Mouse (Mus musculus) midbrain, embryonic 15.5 days (tissue): Measurements from ENCODE around the gene Olfr275. TPM values are rescaled to one million over a fixed set of nuclear protein-coding genes. Genes with fewer than 3 reads are reported as not detected.
"Not testable (repeated sequence)": the region's sequence is repeated elsewhere in the genome, so short reads cannot be mapped to it uniquely, and the experiment has no call there.

Source experiments
- ATAC-seq: fragments of 200-750 bp; cut with Nextera tagmentation; replicated peaks from 2 replicates; pipeline ENCODE4 v1.8.0; 2017; ENCODE audit warnings: moderate TSS enrichment
- H3K27ac ChIP-seq: fragments of 300-500 bp; sonication (generic); 2 replicates; pipeline ENCODE4 v1.5.1; 2015; ENCODE audit warnings: mild to moderate bottlenecking, inconsistent platforms
- H3K27me3 ChIP-seq: fragments of 300-500 bp; sonication (generic); replicated peaks from 2 replicates; pipeline ENCODE4 v1.6.1; 2015; ENCODE audit warnings: inconsistent platforms
- H3K36me3 ChIP-seq: fragments of 300-500 bp; sonication (generic); replicated peaks from 2 replicates; pipeline ENCODE4 v1.6.1; 2015; ENCODE audit warnings: inconsistent platforms
- H3K4me1 ChIP-seq: fragments of 300-500 bp; sonication (generic); 2 replicates; pipeline ENCODE4 v1.6.1; 2015; ENCODE audit warnings: inconsistent platforms
- H3K4me2 ChIP-seq: fragments of 300-500 bp; sonication (generic); 2 replicates; pipeline ENCODE4 v1.6.1; 2015; ENCODE audit warnings: inconsistent platforms, mild to moderate bottlenecking, moderate library complexity
- H3K4me3 ChIP-seq: fragments of 300-500 bp; sonication (generic); 2 replicates; pipeline ENCODE4 v1.5.1; 2015; ENCODE audit warnings: mild to moderate bottlenecking, inconsistent platforms
- H3K9ac ChIP-seq: fragments of 300-500 bp; sonication (generic); 2 replicates; pipeline ENCODE4 v1.6.1; 2015; ENCODE audit warnings: mild to moderate bottlenecking, inconsistent platforms
- H3K9me3 ChIP-seq: fragments of 300-500 bp; sonication (generic); 2 replicates; pipeline ENCODE4 v1.6.1; 2016; ENCODE audit warnings: inconsistent platforms
- WGBS: fragments of 180-500 bp; shearing (Covaris S2); methylation state at CpG from one replicate; pipeline ENCODE4 v1.1.7; 2015; ENCODE audit warnings: mixed read lengths; 5-methylcytosine and 5-hydroxymethylcytosine counted together
- polyA plus RNA-seq: library from polyadenylated mRNA; unstranded; fragments of >200 nt; fragmentation: Nextera tagmentation; extraction: Ambion mirVana; gene quantifications from 2 replicates; pipeline ENCODE4 v1.2.1, GENCODE M21; 2015

Olfr275 gene
- not detected in 2 replicates for polyA plus RNA-seq

DNA sequence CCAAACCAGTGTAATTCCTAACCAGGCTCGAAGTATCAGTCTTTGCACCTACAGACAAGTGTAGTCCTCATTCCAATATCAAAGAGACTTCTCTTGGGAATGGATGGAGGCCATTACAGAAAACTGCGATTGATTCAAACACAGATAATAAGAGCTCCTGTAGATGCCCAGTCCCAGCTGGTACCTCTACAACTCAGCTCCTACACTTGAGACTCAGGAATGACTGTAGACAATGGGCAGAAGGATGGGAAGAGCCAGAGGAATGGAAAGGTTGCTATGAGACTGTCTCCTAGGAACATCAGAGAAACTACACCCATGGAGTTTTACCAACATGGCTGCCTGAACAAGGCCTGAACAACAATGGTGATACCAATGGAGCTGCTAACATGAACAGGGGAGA lies at the start of gene Olfr275:
TSS of gene Olfr275 (plus strand) at position 301 of the 400 bp plus-strand sequence.
- H3K4me3 ChIP-seq: no peak within 1 kb of the TSS
- no peak within 1 kb of the TSS for H3K27ac ChIP-seq
- no peak for ATAC-seq
- H3K4me2 ChIP-seq: no peak within 1 kb of the TSS
- H3K9me3 ChIP-seq: no peaks in the 10 kb centered on the region
- 85% methylated on average over 2 of the region's 2 CpGs for WGBS
- H3K27me3 ChIP-seq: no peaks in the 10 kb centered on the region
- no peaks in the 10 kb centered on the region for H3K36me3 ChIP-seq
- no peaks in the 10 kb centered on the region for H3K4me1 ChIP-seq
- H3K9ac ChIP-seq: no peak within 1 kb of the TSS

- WGBS: 94% methylated on average over 6 of the region's 6 CpGs
- no peaks in the 10 kb centered on the region for H3K27me3 ChIP-seq
- H3K36me3 ChIP-seq: no peaks in the 10 kb centered on the region
- H3K27ac ChIP-seq: no peak overlapping the region
- ATAC-seq: no peak
- H3K4me2 ChIP-seq: no peak overlapping the region
- H3K4me3 ChIP-seq: no peak overlapping the region
- H3K9me3 ChIP-seq: no peaks in the 10 kb centered on the region
- H3K4me1 ChIP-seq: no peaks in the 10 kb centered on the region
- H3K9ac ChIP-seq: no peak overlapping the region
These were observed 48.8 kb upstream of the Olfr275 start for GRCm38 (mm10) chr4:52765612-52766011.

DNA sequence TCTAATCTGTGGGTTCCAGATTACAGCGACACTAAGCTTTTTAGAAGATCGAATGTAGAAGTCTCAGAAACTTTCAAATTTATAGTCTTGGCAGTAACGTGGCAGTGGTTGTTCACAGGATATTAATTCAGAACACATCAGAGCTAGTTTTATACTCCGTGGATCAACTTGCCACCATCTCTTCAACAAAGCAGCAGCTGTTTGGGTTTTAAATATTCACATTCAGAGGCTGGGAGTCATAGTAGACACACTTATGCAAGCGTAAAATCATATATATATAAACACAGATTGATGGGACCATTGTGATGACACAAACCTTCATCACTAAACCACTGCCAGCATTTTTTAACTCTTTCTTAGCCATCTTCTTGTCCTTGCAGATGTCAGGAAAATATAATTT lies 42.2 kb upstream of the Olfr275 start:
- H3K27me3 ChIP-seq: no peaks in the 10 kb centered on the region
- H3K27ac ChIP-seq: no peak overlapping the region
- no peak overlapping the region for H3K4me2 ChIP-seq
- H3K4me3 ChIP-seq: no peak overlapping the region
- no peaks in the 10 kb centered on the region for H3K4me1 ChIP-seq
- no peak overlapping the region for H3K9ac ChIP-seq
- no peaks in the 10 kb centered on the region for H3K9me3 ChIP-seq
- no peaks in the 10 kb centered on the region for H3K36me3 ChIP-seq
- ATAC-seq: no peak
- WGBS: 77% methylated on average over 5 of the region's 5 CpGs

DNA sequence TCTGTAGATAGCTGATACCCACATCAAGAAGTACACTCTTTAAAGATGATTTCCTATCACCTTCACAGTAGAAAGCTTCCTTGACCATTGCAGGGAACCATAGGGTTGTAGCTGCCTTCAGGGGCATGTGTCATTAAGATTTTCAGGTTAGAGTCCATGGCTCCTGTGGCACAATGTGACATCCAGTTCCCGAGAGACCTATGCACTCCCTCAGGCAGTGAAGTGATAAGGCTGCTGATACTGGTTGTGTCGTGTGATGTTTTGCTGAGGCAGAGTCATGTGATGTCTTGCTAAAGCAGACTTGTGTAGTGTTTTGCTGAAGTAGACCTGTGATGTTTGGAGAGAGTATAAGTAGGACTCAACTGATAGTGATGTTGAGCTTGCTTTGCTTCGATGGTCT lies 14.4 kb upstream of the Olfr275 start:
- Histone ChIP-seq H3K9me3 (no peaks in the 10 kb centered on the region), H3K27ac (no peak overlapping the region), H3K9ac (no peak overlapping the region), H3K27me3 (no peaks in the 10 kb centered on the region), H3K4me1 (no peaks in the 10 kb centered on the region), H3K4me2 (no peak overlapping the region), H3K4me3 (no peak overlapping the region), H3K36me3 (no peaks in the 10 kb centered on the region)
- WGBS: 82% methylated on average over 3 of the region's 3 CpGs
- ATAC-seq: no peak

DNA sequence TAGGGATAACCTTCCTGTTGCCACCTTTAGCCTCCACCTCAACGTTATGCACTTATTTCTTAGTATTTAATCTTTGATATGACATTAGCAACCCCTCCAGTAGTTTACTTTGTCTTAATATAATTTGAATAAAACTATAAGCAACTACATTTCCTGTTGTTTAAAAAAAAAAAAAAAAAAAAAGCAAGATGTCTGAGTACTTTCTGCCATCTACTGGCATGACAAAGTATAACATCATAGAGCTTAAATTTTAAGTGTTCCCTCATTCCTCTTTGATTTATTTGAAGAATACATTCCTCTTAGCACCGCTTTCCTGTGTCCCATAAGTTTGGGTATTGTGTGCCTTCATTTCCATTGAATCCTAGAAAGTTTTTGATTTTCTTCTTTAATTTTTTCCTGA lies 2.5 kb upstream of the Olfr275 start:
- no peak for ATAC-seq
- WGBS: 45% methylated on average over 2 of the region's 2 CpGs
- Histone ChIP-seq H3K36me3 (no peaks in the 10 kb centered on the region), H3K4me1 (no peaks in the 10 kb centered on the region), H3K27ac (no peak overlapping the region), H3K9me3 (no peaks in the 10 kb centered on the region), H3K4me2 (no peak overlapping the region), H3K9ac (no peak overlapping the region), H3K4me3 (no peak overlapping the region), H3K27me3 (no peaks in the 10 kb centered on the region)

- H3K4me3 ChIP-seq: no peak overlapping the region
- H3K36me3 ChIP-seq: no peaks in the 10 kb centered on the region
- ATAC-seq: no peak
- no peaks in the 10 kb centered on the region for H3K9me3 ChIP-seq
- H3K27ac ChIP-seq: no peak overlapping the region
- WGBS: 96% methylated on average over 11 of the region's 11 CpGs
- H3K4me2 ChIP-seq: no peak overlapping the region
- H3K4me1 ChIP-seq: no peaks in the 10 kb centered on the region
- H3K9ac ChIP-seq: no peak overlapping the region
- H3K27me3 ChIP-seq: no peaks in the 10 kb centered on the region
These were observed 7.0 kb downstream of the Olfr275 start for GRCm38 (mm10) chr4:52821375-52821774.

DNA sequence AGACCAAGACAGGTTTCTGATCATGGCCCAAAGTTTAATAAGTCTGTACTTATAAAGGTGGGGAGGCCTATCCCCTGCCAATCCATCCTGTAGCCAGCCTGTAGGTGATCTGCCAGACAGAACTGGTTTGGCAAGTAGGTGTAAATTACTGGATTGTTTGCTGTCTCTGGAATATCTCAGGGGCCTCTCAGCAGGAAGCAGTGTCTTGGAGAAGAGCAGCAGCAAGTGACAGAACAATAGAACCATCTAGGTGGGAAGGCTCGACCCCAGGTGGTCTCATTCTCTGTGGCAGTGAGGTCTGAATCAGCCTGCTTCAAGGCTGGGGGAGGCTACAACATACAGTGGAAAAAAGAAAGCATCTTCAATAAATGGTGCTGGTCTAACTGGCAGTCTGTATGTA lies 31.0 kb downstream of the Olfr275 start:
- H3K36me3 ChIP-seq, H3K9ac ChIP-seq, H3K27ac ChIP-seq, H3K27me3 ChIP-seq, H3K4me2 ChIP-seq, ATAC-seq, H3K9me3 ChIP-seq, H3K4me3 ChIP-seq, H3K4me1 ChIP-seq: not testable (repeated sequence)
- WGBS: 38% methylated on average over 1 of the region's 1 CpGs

DNA sequence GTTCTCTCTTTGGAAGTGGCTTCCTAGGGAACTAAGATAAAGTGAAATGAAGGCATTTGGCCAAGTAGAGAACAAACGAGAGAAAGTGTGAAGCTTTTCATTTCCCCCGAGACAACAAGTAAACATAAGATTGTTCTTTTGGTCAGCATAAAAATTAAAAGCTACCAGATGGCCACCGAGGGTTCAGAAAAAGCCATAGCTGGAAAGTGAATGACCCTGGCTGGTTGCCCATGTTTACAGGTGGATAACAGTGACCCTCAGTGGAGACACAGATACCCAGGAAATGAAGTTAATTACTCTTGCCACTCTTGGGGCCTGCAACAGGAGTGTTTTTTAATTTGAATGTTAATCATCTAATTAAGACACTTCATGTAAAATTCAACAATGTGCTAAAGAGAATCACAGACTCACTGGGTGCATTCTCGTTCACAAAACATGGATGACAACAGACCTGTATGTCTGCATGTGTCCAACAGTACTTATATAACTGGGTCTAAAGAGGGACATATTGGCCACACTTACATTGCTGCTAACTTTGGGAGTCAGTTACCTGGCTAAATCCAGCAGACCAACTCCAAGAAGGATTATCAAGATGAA lies 34.7 kb downstream of the Olfr275 start:
- no peak overlapping the region for H3K9ac ChIP-seq
- H3K9me3 ChIP-seq: no peaks in the 10 kb centered on the region
- no peaks in the 10 kb centered on the region for H3K4me1 ChIP-seq
- no peaks in the 10 kb centered on the region for H3K36me3 ChIP-seq
- 52% methylated on average over 4 of the region's 4 CpGs for WGBS
- H3K27me3 ChIP-seq: no peaks in the 10 kb centered on the region
- ATAC-seq: 0 out of 2 replicates have a peak, but pooled peaks have one; percentile 50
- no peak overlapping the region for H3K27ac ChIP-seq
- no peak overlapping the region for H3K4me2 ChIP-seq
- no peak overlapping the region for H3K4me3 ChIP-seq

- H3K27me3 ChIP-seq: no peaks in the 10 kb centered on the region
- H3K36me3 ChIP-seq: no peaks in the 10 kb centered on the region
- H3K4me1 ChIP-seq: no peaks in the 10 kb centered on the region
- WGBS: 91% methylated on average over 5 of the region's 5 CpGs
- H3K4me2 ChIP-seq: no peak overlapping the region
- no peak overlapping the region for H3K4me3 ChIP-seq
- H3K27ac ChIP-seq: no peak overlapping the region
- no peak for ATAC-seq
- H3K9ac ChIP-seq: no peak overlapping the region
- no peaks in the 10 kb centered on the region for H3K9me3 ChIP-seq
These were observed 35.3 kb downstream of the Olfr275 start for GRCm38 (mm10) chr4:52849672-52850071.

DNA sequence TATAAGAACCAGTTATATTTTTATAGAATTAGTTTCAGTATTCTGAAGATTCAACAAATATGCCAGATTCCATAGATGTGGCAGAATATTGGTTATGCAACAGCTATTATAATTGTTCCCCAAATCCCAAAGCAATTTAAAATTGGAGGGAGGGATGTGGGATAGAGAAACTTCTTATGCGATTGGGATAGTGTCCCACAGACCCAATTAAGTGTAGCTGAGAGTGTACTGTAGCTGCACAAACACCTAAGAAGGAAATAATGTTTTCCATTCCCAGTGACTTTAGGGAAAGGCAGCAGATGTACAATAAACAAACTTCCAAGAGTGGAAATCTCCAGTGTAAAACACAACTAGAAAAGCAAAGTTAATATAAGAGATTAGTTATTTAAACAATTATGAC lies 44.7 kb downstream of the Olfr275 start, which contains the start of gene Olfr273:
TSS of gene Olfr273 (minus strand) at position 101 of the 400 bp plus-strand sequence.
- H3K4me1 ChIP-seq: no peaks in the 10 kb centered on the region
- H3K4me3 ChIP-seq: no peak within 1 kb of the TSS
- H3K27ac ChIP-seq: no peak within 1 kb of the TSS
- H3K4me2 ChIP-seq: no peak within 1 kb of the TSS
- no peaks in the 10 kb centered on the region for H3K9me3 ChIP-seq
- H3K27me3 ChIP-seq: no peaks in the 10 kb centered on the region
- ATAC-seq: no peak
- WGBS: 56% methylated on average over 1 of the region's 1 CpGs
- H3K9ac ChIP-seq: no peak within 1 kb of the TSS
- H3K36me3 ChIP-seq: no peaks in the 10 kb centered on the region

DNA sequence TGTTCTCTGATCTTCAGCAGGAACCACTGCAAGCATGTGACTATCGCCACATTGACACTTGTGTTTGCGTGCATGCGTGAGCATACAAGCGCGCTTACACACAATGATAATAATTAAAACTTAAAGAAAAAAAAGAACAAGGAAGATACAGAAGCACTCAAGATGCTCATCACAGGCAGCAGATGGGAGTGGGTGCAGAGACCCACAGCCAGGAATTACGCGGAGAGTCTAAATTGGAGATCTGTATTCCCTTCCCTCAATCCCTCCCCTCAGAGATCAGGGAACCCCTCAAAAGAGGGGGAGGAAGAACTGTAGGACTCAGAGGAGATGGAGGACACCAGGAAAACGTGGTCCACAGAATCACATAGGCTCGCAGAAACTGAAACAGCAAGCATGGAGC lies 49.8 kb downstream of the Olfr275 start:
- Histone ChIP-seq H3K9me3 (no peaks in the 10 kb centered on the region), H3K27me3 (no peaks in the 10 kb centered on the region), H3K9ac (no peak overlapping the region), H3K27ac (no peak overlapping the region), H3K4me2 (no peak overlapping the region), H3K4me1 (no peaks in the 10 kb centered on the region), H3K36me3 (no peaks in the 10 kb centered on the region), H3K4me3 (no peak overlapping the region)
- 90% methylated on average over 9 of the region's 9 CpGs for WGBS
- no peak for ATAC-seq
